Mouse (Mus musculus) limb, embryonic 11.5 days (tissue): ENCODE results near the gene Ncbp1. TPM values are rescaled to one million over a fixed set of nuclear protein-coding genes. Genes with fewer than 3 reads are reported as not detected.

Source experiments
- ATAC-seq: fragments of 200-750 bp; cut with Nextera tagmentation; 2 replicates; pipeline ENCODE4 v1.8.0; 2017; ENCODE audit warnings: low read depth; ENCODE audit not compliant: insufficient number of reproducible peaks, low FRiP score, low TSS enrichment
- DNase-seq: peaks from one replicate; pipeline ENCODE4 v3.0.0-alpha.2; 2015; ENCODE audit warnings: low spot score
- H3K27ac ChIP-seq: fragments of 300-500 bp; sonication (generic); replicated peaks from 2 replicates; pipeline ENCODE4 v1.5.1; 2014; ENCODE audit warnings: low read depth, mild to moderate bottlenecking, low read length
- H3K27me3 ChIP-seq: fragments of 300-500 bp; sonication (generic); 2 replicates; pipeline ENCODE4 v1.6.1; 2014; ENCODE audit warnings: mild to moderate bottlenecking, low read length, mixed read lengths; ENCODE audit not compliant: control insufficient read depth, insufficient read depth
- H3K36me3 ChIP-seq: fragments of 300-500 bp; sonication (generic); 2 replicates; pipeline ENCODE4 v1.6.1; 2014; ENCODE audit warnings: mild to moderate bottlenecking, low read length, moderate library complexity, mixed read lengths; ENCODE audit not compliant: control insufficient read depth, insufficient read depth
- H3K4me1 ChIP-seq: fragments of 300-500 bp; sonication (generic); 2 replicates; pipeline ENCODE4 v1.6.1; 2014; ENCODE audit warnings: low read length, mixed read lengths; ENCODE audit not compliant: control insufficient read depth, insufficient read depth
- H3K4me2 ChIP-seq: fragments of 300-500 bp; sonication (generic); 2 replicates; pipeline ENCODE4 v1.6.1; 2014; ENCODE audit warnings: low read depth, mild to moderate bottlenecking, moderate library complexity; ENCODE audit not compliant: severe bottlenecking
- H3K4me3 ChIP-seq: fragments of 300-500 bp; sonication (generic); 2 replicates; pipeline ENCODE4 v1.5.1; 2014; ENCODE audit warnings: low read depth, low read length
- H3K9ac ChIP-seq: fragments of 300-500 bp; sonication (generic); 2 replicates; pipeline ENCODE4 v1.6.1; 2014; ENCODE audit warnings: mild to moderate bottlenecking, low read length
- H3K9me3 ChIP-seq: fragments of 300-500 bp; sonication (generic); 2 replicates; pipeline ENCODE4 v1.6.1; 2016; ENCODE audit warnings: low read length; ENCODE audit not compliant: control insufficient read depth
- WGBS: fragments of 180-500 bp; shearing (Covaris S2); extraction: QIAGEN DNeasy Blood & Tissue Kit; methylation state at CpG from one replicate; pipeline ENCODE4 v1.1.7; 2014; 5-methylcytosine and 5-hydroxymethylcytosine counted together
- polyA plus RNA-seq: library from polyadenylated mRNA; unstranded; fragments of >200 nt; fragmentation: Nextera tagmentation; extraction: Ambion mirVana; gene quantifications from 2 replicates; pipeline ENCODE4 v1.2.1, GENCODE M21; 2014

The Ncbp1 gene
- polyA plus RNA-seq: 129 and 135 TPM in 2 replicates

GRCm38 (mm10) chr4:46138287-46139222 lies at the start of gene Ncbp1, which contains the start of gene Tstd2:
Gene Ncbp1 (plus strand): TSS chr4:46138613.
Gene Tstd2 (minus strand): TSS chr4:46138694.
- ATAC-seq: peak; percentile 89
- WGBS: under 1% methylated on average over 87 of the region's 90 CpGs
- peak within 1 kb of the TSS; percentile 98 for H3K27ac ChIP-seq

GRCm38 (mm10) chr4:46089524-46090125 lies 48.8 kb upstream of the Ncbp1 start:
- no peak for ATAC-seq
- H3K9me3 ChIP-seq: no peaks in the 10 kb centered on the region

More at GRCm38 (mm10) chr4:46138287-46139222, at the start of gene Ncbp1, which contains the start of gene Tstd2:
- Histone ChIP-seq H3K4me2 (peak within 1 kb of the TSS; percentile 49), H3K4me1 (peaks cover 10% of the 10 kb centered on the region), H3K4me3 (peak within 1 kb of the TSS; percentile 95), H3K36me3 (peaks cover 2% of the 10 kb centered on the region), H3K27me3 (no peaks in the 10 kb centered on the region), H3K9me3 (no peaks in the 10 kb centered on the region), H3K9ac (peak within 1 kb of the TSS; percentile 94)
- DNase-seq: peak; percentile 92

GRCm38 (mm10) chr4:46092429-46093076 lies 45.9 kb upstream of the Ncbp1 start:
- no peaks in the 10 kb centered on the region for H3K27me3 ChIP-seq
- no peak overlapping the region for H3K9ac ChIP-seq
- no peaks in the 10 kb centered on the region for H3K4me1 ChIP-seq
- ATAC-seq (no peak), DNase-seq (no peak)
- H3K36me3 ChIP-seq: no peaks in the 10 kb centered on the region
- WGBS: 88% methylated on average over 5 of the region's 5 CpGs
- H3K9me3 ChIP-seq: no peaks in the 10 kb centered on the region
- no peak overlapping the region for H3K27ac ChIP-seq
- H3K4me2 ChIP-seq: no peak overlapping the region
- no peak overlapping the region for H3K4me3 ChIP-seq

More at GRCm38 (mm10) chr4:46089524-46090125, 48.8 kb upstream of the Ncbp1 start:
- Histone ChIP-seq H3K9ac (no peak overlapping the region), H3K4me3 (no peak overlapping the region), H3K36me3 (no peaks in the 10 kb centered on the region), H3K27ac (no peak overlapping the region), H3K4me1 (no peaks in the 10 kb centered on the region), H3K27me3 (no peaks in the 10 kb centered on the region), H3K4me2 (no peak overlapping the region)
- WGBS: 82% methylated on average over 14 of the region's 14 CpGs
- no peak for DNase-seq

- ATAC-seq (no peak), DNase-seq (no peak)
- H3K9ac ChIP-seq: no peak overlapping the region
- H3K4me3 ChIP-seq: no peak overlapping the region
- no peaks in the 10 kb centered on the region for H3K27me3 ChIP-seq
- no peaks in the 10 kb centered on the region for H3K36me3 ChIP-seq
- no peak overlapping the region for H3K27ac ChIP-seq
- no peaks in the 10 kb centered on the region for H3K9me3 ChIP-seq
- WGBS: 71% methylated on average over 15 of the region's 15 CpGs
- no peak overlapping the region for H3K4me2 ChIP-seq
- H3K4me1 ChIP-seq: no peaks in the 10 kb centered on the region
Observed at GRCm38 (mm10) chr4:46094916-46095825, 43.2 kb upstream of the Ncbp1 start.

- Histone ChIP-seq H3K9me3 (no peaks in the 10 kb centered on the region), H3K36me3 (no peaks in the 10 kb centered on the region), H3K9ac (no peak overlapping the region), H3K4me3 (no peak overlapping the region), H3K4me1 (0 out of 2 replicates have a peak, but pooled peaks cover under 1% of the 10 kb centered on the region), H3K27me3 (no peaks in the 10 kb centered on the region), H3K4me2 (no peak overlapping the region), H3K27ac (no peak overlapping the region)
- DNase-seq (no peak), ATAC-seq (no peak)
- WGBS: 90% methylated on average over 3 of the region's 3 CpGs
Observed at GRCm38 (mm10) chr4:46095826-46096159, 42.6 kb upstream of the Ncbp1 start.

GRCm38 (mm10) chr4:46096546-46096945 lies 41.9 kb upstream of the Ncbp1 start:
- Histone ChIP-seq H3K36me3 (no peaks in the 10 kb centered on the region), H3K4me1 (peaks cover 6% of the 10 kb centered on the region; the same call in 1 of the 2 replicates), H3K4me2 (no peak overlapping the region), H3K9me3 (no peaks in the 10 kb centered on the region), H3K27me3 (no peaks in the 10 kb centered on the region), H3K27ac (no peak overlapping the region), H3K9ac (no peak overlapping the region), H3K4me3 (no peak overlapping the region)
- 89% methylated on average over 7 of the region's 7 CpGs for WGBS
- no peak for ATAC-seq
- no peak for DNase-seq

- DNase-seq (no peak), ATAC-seq (no peak)
- peaks cover 6% of the 10 kb centered on the region; the same call in 1 of the 2 replicates for H3K4me1 ChIP-seq
- H3K27ac ChIP-seq: no peak overlapping the region
- H3K27me3 ChIP-seq: no peaks in the 10 kb centered on the region
- no peaks in the 10 kb centered on the region for H3K9me3 ChIP-seq
- H3K4me3 ChIP-seq: no peak overlapping the region
- no peaks in the 10 kb centered on the region for H3K36me3 ChIP-seq
- no peak overlapping the region for H3K4me2 ChIP-seq
- WGBS: 85% methylated on average over 2 of the region's 2 CpGs
- no peak overlapping the region for H3K9ac ChIP-seq
Observed at GRCm38 (mm10) chr4:46097591-46097990, 40.8 kb upstream of the Ncbp1 start.
